Mouse (Mus musculus): Measurements from ENCODE around the gene Grid1. TPM values are rescaled to one million over a fixed set of nuclear protein-coding genes. Genes with fewer than 3 reads are reported as not detected.

Grid1 gene
- polyA plus RNA-seq, 1 experiment from 2014 or later = 0.17 TPM

GRCm38 (mm10) chr14:35250412-35250811 lies 430.5 kb downstream of the Grid1 start:
- H3K27ac ChIP-seq (replicated peaks; ENCODE audit: low read depth, low read length) = no peak overlapping the region
- no peak for DNase-seq (ENCODE audit: low spot score)
- H3K4me3 ChIP-seq (ENCODE audit: low read depth, low read length) = no peak overlapping the region
- ATAC-seq (ENCODE audit: insufficient number of reproducible peaks, low FRiP score, low TSS enrichment, low read depth) = no peak
- H3K4me2 ChIP-seq (ENCODE audit: low read depth, severe bottlenecking) = no peak overlapping the region
- no peaks in the 10 kb centered on the region for H3K9me3 ChIP-seq (ENCODE audit: control insufficient read depth, low read length)
- 94% methylated on average over 4 of the region's 4 CpGs for WGBS
- H3K9ac ChIP-seq (ENCODE audit: low read length) = no peak overlapping the region
- no peaks in the 10 kb centered on the region for H3K27me3 ChIP-seq (ENCODE audit: control insufficient read depth, insufficient read depth, low read length)
- no peaks in the 10 kb centered on the region for H3K36me3 ChIP-seq (ENCODE audit: control insufficient read depth, insufficient read depth, low read length)
- H3K4me1 ChIP-seq (ENCODE audit: control insufficient read depth, insufficient read depth, low read length) = no peaks in the 10 kb centered on the region

- Histone ChIP-seq H3K27ac (replicated peaks; ENCODE audit: low read depth, low read length) (no peak overlapping the region), H3K9me3 (ENCODE audit: control insufficient read depth, low read length) (no peaks in the 10 kb centered on the region), H3K4me2 (ENCODE audit: low read depth, severe bottlenecking) (no peak overlapping the region), H3K4me1 (ENCODE audit: control insufficient read depth, insufficient read depth, low read length) (no peaks in the 10 kb centered on the region), H3K36me3 (ENCODE audit: control insufficient read depth, insufficient read depth, low read length) (no peaks in the 10 kb centered on the region), H3K27me3 (ENCODE audit: control insufficient read depth, insufficient read depth, low read length) (no peaks in the 10 kb centered on the region), H3K4me3 (ENCODE audit: low read depth, low read length) (no peak overlapping the region), H3K9ac (ENCODE audit: low read length) (no peak overlapping the region)
- DNase-seq (ENCODE audit: low spot score) = no peak
- ATAC-seq (ENCODE audit: insufficient number of reproducible peaks, low FRiP score, low TSS enrichment, low read depth) = no peak
- 88% methylated on average over 2 of the region's 2 CpGs for WGBS
Observed at GRCm38 (mm10) chr14:35254477-35254876, 434.6 kb downstream of the Grid1 start.

DNA sequence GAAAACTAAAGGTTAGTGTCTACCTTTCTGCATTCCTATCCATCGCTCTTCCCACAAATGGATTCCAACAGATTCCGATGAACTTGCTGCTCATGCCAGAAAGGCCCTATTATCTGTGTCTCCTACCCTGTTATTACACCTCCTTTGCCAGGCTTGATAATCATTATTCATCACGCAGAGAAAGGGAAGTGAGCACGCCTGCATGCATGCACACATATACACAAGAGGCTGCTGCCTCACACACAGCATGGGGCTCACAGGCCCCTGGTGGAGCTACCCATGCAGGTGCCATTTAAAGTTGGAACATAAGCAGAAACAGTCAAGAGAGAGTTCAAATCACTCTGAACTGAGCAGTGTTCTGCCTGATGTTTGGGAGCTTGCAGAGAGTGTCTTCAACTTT lies 450.4 kb downstream of the Grid1 start:
- Histone ChIP-seq H3K4me2 (ENCODE audit: low read depth, severe bottlenecking) (no peak overlapping the region), H3K9me3 (ENCODE audit: control insufficient read depth, low read length) (no peaks in the 10 kb centered on the region), H3K9ac (ENCODE audit: low read length) (no peak overlapping the region), H3K4me3 (ENCODE audit: low read depth, low read length) (no peak overlapping the region), H3K27me3 (ENCODE audit: control insufficient read depth, insufficient read depth, low read length) (no peaks in the 10 kb centered on the region), H3K27ac (replicated peaks; ENCODE audit: low read depth, low read length) (no peak overlapping the region), H3K36me3 (ENCODE audit: control insufficient read depth, insufficient read depth, low read length) (no peaks in the 10 kb centered on the region), H3K4me1 (ENCODE audit: control insufficient read depth, insufficient read depth, low read length) (no peaks in the 10 kb centered on the region)
- WGBS = 77% methylated on average over 4 of the region's 4 CpGs
- ATAC-seq (ENCODE audit: insufficient number of reproducible peaks, low FRiP score, low TSS enrichment, low read depth) (no peak), DNase-seq (ENCODE audit: low spot score) (no peak)

- Histone ChIP-seq H3K9ac (ENCODE audit: low read length) (no peak overlapping the region), H3K4me1 (ENCODE audit: control insufficient read depth, insufficient read depth, low read length) (no peaks in the 10 kb centered on the region), H3K9me3 (ENCODE audit: control insufficient read depth, low read length) (no peaks in the 10 kb centered on the region), H3K27me3 (ENCODE audit: control insufficient read depth, insufficient read depth, low read length) (no peaks in the 10 kb centered on the region), H3K4me3 (ENCODE audit: low read depth, low read length) (no peak overlapping the region), H3K36me3 (ENCODE audit: control insufficient read depth, insufficient read depth, low read length) (no peaks in the 10 kb centered on the region), H3K4me2 (ENCODE audit: low read depth, severe bottlenecking) (no peak overlapping the region), H3K27ac (replicated peaks; ENCODE audit: low read depth, low read length) (no peak overlapping the region)
- WGBS = 87% methylated on average over 7 of the region's 7 CpGs
- ATAC-seq (ENCODE audit: insufficient number of reproducible peaks, low FRiP score, low TSS enrichment, low read depth) = no peak
- no peak for DNase-seq (ENCODE audit: low spot score)
Observed at GRCm38 (mm10) chr14:35309201-35309600, 489.3 kb downstream of the Grid1 start.

DNA sequence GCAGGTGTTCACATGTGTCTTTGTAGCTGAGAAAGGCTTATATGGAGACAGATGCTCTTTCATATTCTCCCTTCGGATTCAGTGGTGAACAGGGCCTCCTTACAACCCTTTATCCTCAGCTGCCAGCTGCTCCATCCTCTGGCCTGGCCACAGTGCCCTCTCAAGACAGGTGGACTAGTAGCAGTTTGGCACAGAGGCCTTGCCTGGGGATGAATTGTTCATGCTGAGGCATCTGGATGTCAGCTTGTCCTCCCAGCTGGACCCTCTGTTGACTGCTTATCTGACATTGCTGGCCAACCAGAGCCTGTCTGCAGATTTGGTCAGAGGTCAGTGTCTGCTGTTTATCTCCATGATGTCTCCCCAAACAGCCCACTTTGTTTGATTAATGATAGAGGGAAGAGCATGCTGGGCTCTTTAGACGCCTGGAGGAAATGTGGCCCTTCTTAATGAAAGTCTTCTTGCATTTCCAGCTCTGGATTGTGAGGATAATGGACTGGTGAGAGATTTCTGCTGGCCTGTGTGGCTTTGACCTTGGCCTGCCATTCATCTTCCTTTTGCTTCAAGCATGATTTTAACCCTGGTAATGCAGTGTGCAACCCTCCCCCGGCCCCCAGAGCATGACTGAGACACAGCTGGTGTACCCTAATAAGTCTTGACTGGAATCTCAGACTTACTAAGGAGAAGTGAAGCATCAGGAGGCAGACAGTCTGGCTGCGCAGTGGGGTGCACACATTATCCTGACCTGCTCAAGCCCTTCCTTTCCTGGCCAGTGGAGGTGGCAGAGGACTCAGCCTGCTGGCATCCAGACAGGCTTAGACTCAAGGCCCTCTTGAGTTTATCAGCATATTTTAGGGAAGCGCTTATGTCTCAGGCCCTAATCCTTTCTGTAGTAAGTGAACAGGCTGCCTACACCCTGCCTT lies 493.7 kb downstream of the Grid1 start:
- no peak overlapping the region for H3K9ac ChIP-seq (ENCODE audit: low read length)
- no peaks in the 10 kb centered on the region for H3K36me3 ChIP-seq (ENCODE audit: control insufficient read depth, insufficient read depth, low read length)
- no peaks in the 10 kb centered on the region for H3K27me3 ChIP-seq (ENCODE audit: control insufficient read depth, insufficient read depth, low read length)
- no peaks in the 10 kb centered on the region for H3K9me3 ChIP-seq (ENCODE audit: control insufficient read depth, low read length)
- 51% methylated on average over 5 of the region's 5 CpGs for WGBS
- ATAC-seq (ENCODE audit: insufficient number of reproducible peaks, low FRiP score, low TSS enrichment, low read depth) = no peak
- no peak overlapping the region for H3K27ac ChIP-seq (replicated peaks; ENCODE audit: low read depth, low read length)
- H3K4me2 ChIP-seq (ENCODE audit: low read depth, severe bottlenecking) = no peak overlapping the region
- no peak overlapping the region for H3K4me3 ChIP-seq (ENCODE audit: low read depth, low read length)
- no peak for DNase-seq (ENCODE audit: low spot score)
- H3K4me1 ChIP-seq (ENCODE audit: control insufficient read depth, insufficient read depth, low read length) = no peaks in the 10 kb centered on the region

DNA sequence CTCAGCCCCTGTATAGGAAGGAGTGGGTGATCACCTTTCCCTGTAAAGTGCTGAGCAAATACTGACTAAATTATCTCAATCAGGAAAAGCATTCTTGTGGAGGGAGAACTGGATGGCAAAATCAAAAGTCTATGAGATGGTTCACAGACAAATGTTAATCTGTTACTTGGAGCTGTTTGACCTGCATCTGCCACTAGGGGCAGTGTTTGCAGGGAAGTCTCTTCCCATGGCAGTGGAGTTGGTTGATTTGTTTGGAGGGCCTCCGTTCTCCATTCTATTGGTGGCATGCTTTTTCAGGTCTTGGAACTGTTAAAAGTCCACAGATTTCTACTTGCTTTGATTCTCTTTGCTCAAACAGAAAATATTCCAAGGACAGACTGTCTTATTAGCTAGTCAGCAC lies 506.4 kb downstream of the Grid1 start:
- H3K27ac ChIP-seq (replicated peaks; ENCODE audit: low read depth, low read length) = no peak overlapping the region
- no peaks in the 10 kb centered on the region for H3K27me3 ChIP-seq (ENCODE audit: control insufficient read depth, insufficient read depth, low read length)
- H3K4me1 ChIP-seq (ENCODE audit: control insufficient read depth, insufficient read depth, low read length) = no peaks in the 10 kb centered on the region
- 71% methylated on average over 1 of the region's 1 CpGs for WGBS
- no peak for ATAC-seq (ENCODE audit: insufficient number of reproducible peaks, low FRiP score, low TSS enrichment, low read depth)
- H3K4me2 ChIP-seq (ENCODE audit: low read depth, severe bottlenecking) = no peak overlapping the region
- no peaks in the 10 kb centered on the region for H3K9me3 ChIP-seq (ENCODE audit: control insufficient read depth, low read length)
- no peak overlapping the region for H3K4me3 ChIP-seq (ENCODE audit: low read depth, low read length)
- no peaks in the 10 kb centered on the region for H3K36me3 ChIP-seq (ENCODE audit: control insufficient read depth, insufficient read depth, low read length)
- peak; percentile 55 for DNase-seq (ENCODE audit: low spot score)
- no peak overlapping the region for H3K9ac ChIP-seq (ENCODE audit: low read length)

DNA sequence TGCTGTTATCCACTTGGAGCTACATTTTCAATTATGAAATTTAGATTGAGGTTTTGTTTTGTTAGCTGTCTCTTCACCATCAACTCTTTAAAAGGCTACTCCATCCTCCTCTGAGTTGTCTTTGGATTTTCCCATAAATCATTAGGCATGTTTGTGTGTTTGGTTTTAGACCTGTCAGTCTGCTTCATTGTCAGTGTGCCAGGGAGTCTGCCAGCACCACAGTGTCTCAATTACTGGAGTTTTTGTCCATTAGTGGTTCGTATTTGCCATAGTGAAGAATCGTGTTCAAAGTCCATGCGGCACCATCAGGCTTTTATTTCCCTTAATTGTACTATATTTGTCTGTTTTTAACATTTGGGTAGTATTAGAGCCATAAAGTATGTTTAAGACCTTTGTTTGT lies 516.7 kb downstream of the Grid1 start:
- no peak for DNase-seq (ENCODE audit: low spot score)
- Histone ChIP-seq H3K9ac (ENCODE audit: low read length) (no peak overlapping the region), H3K36me3 (ENCODE audit: control insufficient read depth, insufficient read depth, low read length) (no peaks in the 10 kb centered on the region), H3K4me2 (ENCODE audit: low read depth, severe bottlenecking) (no peak overlapping the region), H3K4me1 (ENCODE audit: control insufficient read depth, insufficient read depth, low read length) (no peaks in the 10 kb centered on the region), H3K4me3 (ENCODE audit: low read depth, low read length) (no peak overlapping the region), H3K9me3 (ENCODE audit: control insufficient read depth, low read length) (no peaks in the 10 kb centered on the region), H3K27ac (replicated peaks; ENCODE audit: low read depth, low read length) (no peak overlapping the region), H3K27me3 (ENCODE audit: control insufficient read depth, insufficient read depth, low read length) (no peaks in the 10 kb centered on the region)
- 88% methylated on average over 3 of the region's 3 CpGs for WGBS
- ATAC-seq (ENCODE audit: insufficient number of reproducible peaks, low FRiP score, low TSS enrichment, low read depth) = no peak

DNA sequence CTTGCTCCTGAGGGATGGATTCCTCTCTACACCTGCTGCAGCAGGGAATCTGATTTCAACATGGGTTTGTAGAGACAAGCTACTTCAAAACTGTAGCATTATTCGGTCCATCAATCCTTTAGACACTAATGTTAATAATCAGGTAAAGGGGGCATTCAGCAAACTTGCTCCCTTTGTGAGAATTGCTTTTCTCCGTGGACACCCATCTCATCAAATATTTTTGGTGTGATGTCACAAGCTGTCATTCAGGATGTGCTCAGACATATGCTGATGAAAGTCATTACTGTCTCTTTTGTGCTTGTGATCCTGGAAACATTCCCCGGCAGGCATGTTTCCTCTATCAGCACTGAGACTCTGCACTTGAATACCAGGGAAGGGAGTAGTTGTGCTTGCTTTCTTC lies 536.1 kb downstream of the Grid1 start:
- ATAC-seq (ENCODE audit: insufficient number of reproducible peaks, low FRiP score, low TSS enrichment, low read depth) = no peak

More for the DNA sequence above, 536.1 kb downstream of the Grid1 start:
- H3K27ac ChIP-seq (replicated peaks; ENCODE audit: low read depth, low read length) = no peak overlapping the region
- H3K9ac ChIP-seq (ENCODE audit: low read length) = no peak overlapping the region
- no peaks in the 10 kb centered on the region for H3K4me1 ChIP-seq (ENCODE audit: control insufficient read depth, insufficient read depth, low read length)
- H3K4me2 ChIP-seq (ENCODE audit: low read depth, severe bottlenecking) = no peak overlapping the region
- no peak for DNase-seq (ENCODE audit: low spot score)
- H3K9me3 ChIP-seq (ENCODE audit: control insufficient read depth, low read length) = no peaks in the 10 kb centered on the region
- no peaks in the 10 kb centered on the region for H3K36me3 ChIP-seq (ENCODE audit: control insufficient read depth, insufficient read depth, low read length)
- no peak overlapping the region for H3K4me3 ChIP-seq (ENCODE audit: low read depth, low read length)
- H3K27me3 ChIP-seq (ENCODE audit: control insufficient read depth, insufficient read depth, low read length) = no peaks in the 10 kb centered on the region
- 72% methylated on average over 3 of the region's 3 CpGs for WGBS
